29 mouse cellular contexts compared by ENCODE assay signal in genomic region chr2:163060630-163061029, GRCm38 (mm10). TPM values are rescaled to one million over a fixed set of nuclear protein-coding genes. Genes with fewer than 3 reads are reported as not detected.
DNase-seq lines count a peak whose midpoint lies in the region; ATAC-seq and TF ChIP-seq lines count a peak whose summit lies in the region.
"Had no signal": no experiment of that assay in that cellular context is flagged by ENCODE, and none has a peak within 500 bp of the region (broad histone marks: within the 10 kb centered on the region; RNA-seq: fewer than 3 reads in every experiment).

No protein-coding gene starts in this region.

- H3K36me3 ChIP-seq in E14TG2a.4 (ENCODE audit: insufficient read depth, low read length) (peaks cover 88% of the 10 kb centered on the region), MEL (ENCODE audit: control insufficient read depth in 1 of 2, insufficient read depth in 2 of 2, low read length in 2 of 2) (peaks cover 16 to 26% of the 10 kb centered on the region in 2 experiments)
- H3K36me3 ChIP-seq in liver, postnatal 0 days (replicated peaks; ENCODE audit: insufficient read depth, low read length): peaks cover 26% of the 10 kb centered on the region
- H3K36me3 ChIP-seq: forebrain, embryonic 15.5 days had no signal

- no peak for TF ChIP-seq RAD21 in MEL (IDR thresholded peaks at IDR 0.05; ENCODE audit: low read depth, low read length)

- TF ChIP-seq CTCF in E14TG2a.4 (conservative IDR thresholded peaks at IDR 0.05; ENCODE audit: low read length) (no peak), MEL (IDR thresholded peaks at IDR 0.05 in 2 of 3, conservative IDR thresholded peaks at IDR 0.05 in 1 of 3; ENCODE audit: control insufficient read depth in 1 of 3, insufficient read depth in 1 of 3, low read depth in 2 of 3, low read length in 3 of 3, poor library complexity in 1 of 3, severe bottlenecking in 1 of 3) (no peak)
- no peak for TF ChIP-seq CTCF in liver, postnatal 0 days (IDR thresholded peaks at IDR 0.05; ENCODE audit: low read depth)

- TF ChIP-seq POLR2A in MEL (IDR thresholded peaks at IDR 0.05; ENCODE audit: control insufficient read depth in 1 of 2, insufficient read depth in 1 of 2, low read depth in 1 of 2, low read length in 2 of 2, poor library complexity in 1 of 2): no peak

- peak; percentile 18; the same call in 1 of the 2 replicates for ATAC-seq in liver, postnatal 0 days
- ATAC-seq: CD4-positive, CD25-positive, alpha-beta regulatory T cell, adult 4 months; forebrain, embryonic 15.5 days; hindbrain, embryonic 16.5 days; inflammation-experienced regulatory T-cells, adult 6 months; intestine, postnatal 0 days; Patski had no signal

- DNase-seq in 416B (ENCODE audit: low read depth) (peak; percentile 42), MEL (ENCODE audit: low read depth, low spot score) (peak; percentile 18)
- DNase-seq in liver, postnatal 0 days: no peak
- DNase-seq in embryo, embryonic 10.5 days (ENCODE audit: low spot score): no peak
- DNase-seq in frontal cortex, postnatal 10 days (ENCODE audit: low spot score in 2 of 2): no peak
- no peak for DNase-seq in frontal cortex, postnatal 36 days (ENCODE audit: low spot score in 2 of 2)
- DNase-seq: adrenal gland, adult 2 months; adrenal gland, postnatal 36 days; B cell, adult 2 months; cerebellum, adult 8-10 months; cerebellum, postnatal 14 days; gastrocnemius, postnatal 14 days; heart, postnatal 4 days had no signal

- H3K9me3 ChIP-seq in E14TG2a.4 (ENCODE audit: low read length) (no peaks in the 10 kb centered on the region), MEL (replicated peaks; ENCODE audit: insufficient read depth, low read length) (no peaks in the 10 kb centered on the region)
- H3K9me3 ChIP-seq in liver, postnatal 0 days (ENCODE audit: low read length): no peaks in the 10 kb centered on the region
- H3K9me3 ChIP-seq: embryonic facial prominence, embryonic 12.5 days; forebrain, embryonic 15.5 days; G1E; heart, embryonic 12.5 days; hindbrain, embryonic 12.5 days had no signal

- no peak overlapping the region for H3K27ac ChIP-seq in MEL (ENCODE audit: control insufficient read depth, low read depth, low read length)
- H3K27ac ChIP-seq in liver, postnatal 0 days (ENCODE audit: low read depth): peak overlapping the region; percentile 7; the same call in 1 of the 2 replicates
- H3K27ac ChIP-seq: embryonic facial prominence, embryonic 12.5 days; forebrain, embryonic 15.5 days; hindbrain, embryonic 12.5 days had no signal

- peak overlapping the region; percentile 62; the same call in 1 of the 2 replicates for H3K4me2 ChIP-seq in liver, postnatal 0 days (ENCODE audit: low read depth, low read length)
- H3K4me2 ChIP-seq: embryonic facial prominence, embryonic 12.5 days; forebrain, embryonic 15.5 days; heart, embryonic 12.5 days; hindbrain, embryonic 12.5 days had no signal

- H3K27me3 ChIP-seq in E14TG2a.4 (ENCODE audit: insufficient read depth, low read length) (no peaks in the 10 kb centered on the region), MEL (ENCODE audit: control insufficient read depth in 1 of 2, insufficient read depth in 2 of 2, low read length in 2 of 2) (no peaks in the 10 kb centered on the region)
- H3K27me3 ChIP-seq in liver, postnatal 0 days (ENCODE audit: insufficient read depth, low read length): no peaks in the 10 kb centered on the region
- H3K27me3 ChIP-seq: embryonic facial prominence, embryonic 12.5 days; forebrain, embryonic 15.5 days; heart, embryonic 12.5 days; hindbrain, embryonic 12.5 days; Patski had no signal

- peaks cover 38% of the 10 kb centered on the region for H3K79me2 ChIP-seq in MEL (ENCODE audit: control insufficient read depth, insufficient read depth, low read length, poor library complexity)

- 51% methylated on average over 6 of the region's 6 CpGs for WGBS in liver, postnatal 0 days (ENCODE audit: insufficient replicate concordance)

- H3K4me3 ChIP-seq in E14TG2a.4 (replicated peaks; ENCODE audit: low read length) (peak overlapping the region; percentile 99), MEL (ENCODE audit: control insufficient read depth in 1 of 2, insufficient read depth in 1 of 2, low read depth in 2 of 2, low read length in 2 of 2) (no peak overlapping the region)
- no peak overlapping the region for H3K4me3 ChIP-seq in liver, postnatal 0 days (ENCODE audit: low read depth, low read length)
- H3K4me3 ChIP-seq: embryonic facial prominence, embryonic 12.5 days; forebrain, embryonic 15.5 days; heart, embryonic 12.5 days; hindbrain, embryonic 12.5 days had no signal

- H3K4me1 ChIP-seq in E14TG2a.4 (replicated peaks; ENCODE audit: low read depth, low read length) (peaks cover 81% of the 10 kb centered on the region), MEL (ENCODE audit: control insufficient read depth in 1 of 2, insufficient read depth in 2 of 2, low read length in 2 of 2) (peaks cover 3 to 18% of the 10 kb centered on the region in 2 experiments; a peak in 3 of 4 replicates)
- peaks cover 24% of the 10 kb centered on the region for H3K4me1 ChIP-seq in liver, postnatal 0 days (ENCODE audit: insufficient read depth)

- H3K9ac ChIP-seq in MEL (ENCODE audit: control insufficient read depth, low read depth, low read length, poor library complexity, severe bottlenecking): no peak overlapping the region; the same call in 1 of the 2 replicates
- no peak overlapping the region for H3K9ac ChIP-seq in liver, postnatal 0 days (replicated peaks)
- H3K9ac ChIP-seq: embryonic facial prominence, embryonic 12.5 days; forebrain, embryonic 15.5 days; heart, embryonic 12.5 days; hindbrain, embryonic 12.5 days had no signal

- TF ChIP-seq EP300 in MEL (IDR thresholded peaks at IDR 0.05; ENCODE audit: low read depth in 1 of 2, low read length in 2 of 2): no peak
- TF ChIP-seq EP300 in liver, postnatal 0 days (IDR thresholded peaks at IDR 0.05; ENCODE audit: low read depth): no peak

TF ChIP-seq in MEL, 35 proteins besides CTCF, POLR2A, EP300 and RAD21:
- TF ChIP-seq POLR2AphosphoS5 (IDR thresholded peaks at IDR 0.05; ENCODE audit: borderline replicate concordance, low read depth, low read length) (no peak), USF2 (IDR thresholded peaks at IDR 0.05; ENCODE audit: borderline replicate concordance in 1 of 2, insufficient read depth in 1 of 2, low read depth in 1 of 2, low read length in 2 of 2) (no peak), UBTF (IDR thresholded peaks at IDR 0.05; ENCODE audit: borderline replicate concordance, insufficient read depth, low read depth, low read length) (no peak), BHLHE40 (IDR thresholded peaks at IDR 0.05; ENCODE audit: borderline replicate concordance, low read depth, low read length) (no peak), TCF12 (IDR thresholded peaks at IDR 0.05; ENCODE audit: low read depth, low read length) (no peak), ZKSCAN1 (IDR thresholded peaks at IDR 0.05; ENCODE audit: low read depth, low read length) (no peak), GABPA (IDR thresholded peaks at IDR 0.05; ENCODE audit: low read depth, low read length) (no peak), TBP (IDR thresholded peaks at IDR 0.05; ENCODE audit: low read depth, low read length) (no peak), MAFK (IDR thresholded peaks at IDR 0.05; ENCODE audit: borderline replicate concordance, low read depth, low read length) (no peak), E2F4 (IDR thresholded peaks at IDR 0.05; ENCODE audit: borderline replicate concordance, low read depth, low read length) (no peak), MEF2A (IDR thresholded peaks at IDR 0.05; ENCODE audit: extremely low read depth, insufficient replicate concordance, low read depth, low read length, poor library complexity, severe bottlenecking) (no peak), TAL1 (IDR thresholded peaks at IDR 0.05; ENCODE audit: low read length) (no peak), GATA1 (IDR thresholded peaks at IDR 0.05; ENCODE audit: low read depth, low read length) (no peak), MXI1 (IDR thresholded peaks at IDR 0.05; ENCODE audit: low read depth, low read length) (no peak), NRF1 (IDR thresholded peaks at IDR 0.05; ENCODE audit: insufficient read depth, low read depth, low read length, poor library complexity, severe bottlenecking) (no peak), MYC (IDR thresholded peaks at IDR 0.05; ENCODE audit: low read depth, low read length) (no peak), RCOR1 (IDR thresholded peaks at IDR 0.05; ENCODE audit: low read depth, low read length) (no peak), JUND (IDR thresholded peaks at IDR 0.05; ENCODE audit: low read depth, low read length) (no peak), SMC3 (IDR thresholded peaks at IDR 0.05; ENCODE audit: low read depth, low read length) (no peak)

RNA-seq across cellular contexts. Expression of gene Mybl2, which starts 6.1 kb away (rescaled TPM):
- total RNA-seq in MEL (2012; rRNA removed): 55.5 and 60.8 TPM in 2 replicates
- 100 to 1,000 TPM in 1 of 2 experiments, not detected in 1; 145 TPM for polyA plus RNA-seq in MEL (2012; ENCODE audit: insufficient read depth in 1 of 2, insufficient read length in 2 of 2, low read depth in 1 of 2, low replicate concordance in 2 of 2, missing spikeins in 1 of 2)
- 23.2 and 24.2 TPM in 2 replicates for polyA plus RNA-seq in liver, postnatal 0 days (2015; fragmentation: Nextera tagmentation; extraction: Ambion mirVana)

RNA-seq across cellular contexts. Expression of gene Gtsf1l, which starts 27.0 kb away (rescaled TPM):
- total RNA-seq in MEL (2012; rRNA removed): not detected in 2 replicates
- polyA plus RNA-seq in MEL (2012; ENCODE audit: insufficient read depth in 1 of 2, insufficient read length in 2 of 2, low read depth in 1 of 2, low replicate concordance in 2 of 2, missing spikeins in 1 of 2): not detected
- not detected in 2 replicates for polyA plus RNA-seq in liver, postnatal 0 days (2015; fragmentation: Nextera tagmentation; extraction: Ambion mirVana)
- total RNA-seq: adrenal gland, adult 2 months; adrenal gland, postnatal 36 days; common myeloid progenitor, adult 5-6 weeks; gastrocnemius, adult 18-20 months; gastrocnemius, postnatal 14 days; heart, adult 8-10 months; heart, postnatal 4 days had no signal
- polyA plus RNA-seq: adrenal gland, adult 2 months; CD4-positive, CD25-positive, alpha-beta regulatory T cell, adult 4 months; embryonic facial prominence, embryonic 12.5 days; forebrain, embryonic 11.5 days; forebrain, embryonic 15.5 days; G1E; heart, embryonic 12.5 days; heart, embryonic 16.5 days; hindbrain, embryonic 12.5 days; hindbrain, embryonic 16.5 days; inflammation-experienced regulatory T-cells, adult 6 months; intestine, postnatal 0 days; Patski had no signal

RNA-seq across cellular contexts. Expression of gene Ift52, which starts 43.5 kb away (rescaled TPM):
- 10.9 and 11.0 TPM in 2 replicates for total RNA-seq in MEL (2012; rRNA removed)
- polyA plus RNA-seq in MEL (2012; ENCODE audit: insufficient read depth in 1 of 2, insufficient read length in 2 of 2, low read depth in 1 of 2, low replicate concordance in 2 of 2, missing spikeins in 1 of 2): 10 to 100 TPM in 1 of 2 experiments, not detected in 1; 32.7 TPM
- polyA plus RNA-seq in liver, postnatal 0 days (2015; fragmentation: Nextera tagmentation; extraction: Ambion mirVana): 18.4 and 19.5 TPM in 2 replicates

Comparison
In these comparisons a context has a peak if more than half of its experiments do, and no peak if none do; other contexts are left out.
1. DNase-seq: peak in 416B (single experiment) and MEL (single experiment); none in liver, postnatal 0 days (single experiment), embryo, embryonic 10.5 days (single experiment), frontal cortex, postnatal 10 days (0 of 2) and frontal cortex, postnatal 36 days (0 of 2).